Mouse (Mus musculus) kidney, postnatal 14 days (tissue): ENCODE data around the gene Cggbp1.
A peak's percentile ranks its signal among the peaks of the same experiment; 100 is the strongest.

Experiments
- DNase-seq: peaks from one replicate; pipeline ENCODE4 v3.0.0; 2022; ENCODE audit warnings: mixed read lengths

Gene Cggbp1

DNA sequence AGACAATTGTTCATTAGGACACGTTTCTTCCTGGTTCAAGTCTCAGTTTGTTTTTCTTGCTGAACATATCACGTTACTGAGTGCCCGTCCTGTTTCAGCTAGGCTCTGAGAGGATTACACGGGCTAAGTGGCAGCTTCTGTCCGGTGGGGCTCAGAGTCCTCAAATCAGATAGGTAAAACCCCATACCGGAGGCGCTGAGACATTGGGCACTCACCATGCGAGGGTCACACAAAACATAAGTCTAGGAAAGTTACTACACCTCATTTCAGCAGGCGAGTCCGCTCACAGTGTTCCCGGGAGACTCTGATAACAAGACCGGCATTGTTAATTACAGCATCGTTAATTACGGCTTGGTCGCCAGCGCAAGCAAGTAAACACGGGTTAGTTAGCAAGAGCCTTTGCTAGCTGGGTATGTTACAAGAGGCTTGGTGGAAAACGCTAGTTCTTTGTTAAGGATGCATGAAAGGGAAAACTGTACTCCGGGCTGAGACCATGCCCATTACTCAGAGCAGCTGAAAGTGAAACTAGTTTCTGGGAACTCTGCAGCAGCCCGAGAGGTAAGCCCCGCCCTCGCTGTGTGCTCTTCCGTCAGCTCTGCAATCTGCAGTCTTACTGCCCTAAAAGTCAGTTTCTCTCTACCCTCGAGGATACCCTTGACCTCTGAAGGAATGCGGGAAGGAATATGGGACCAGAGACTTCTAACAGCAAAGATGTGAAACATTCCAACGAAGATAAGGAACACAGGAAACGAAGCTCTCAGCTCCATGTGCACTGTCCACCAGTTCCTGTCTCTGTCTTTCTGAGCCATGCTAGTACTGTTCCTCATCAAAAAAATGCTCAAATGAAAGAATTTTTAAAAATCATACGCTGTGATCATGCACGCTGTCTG, 21.9 kb downstream of the Cggbp1 start:
- peak; percentile 75 for DNase-seq

DNA sequence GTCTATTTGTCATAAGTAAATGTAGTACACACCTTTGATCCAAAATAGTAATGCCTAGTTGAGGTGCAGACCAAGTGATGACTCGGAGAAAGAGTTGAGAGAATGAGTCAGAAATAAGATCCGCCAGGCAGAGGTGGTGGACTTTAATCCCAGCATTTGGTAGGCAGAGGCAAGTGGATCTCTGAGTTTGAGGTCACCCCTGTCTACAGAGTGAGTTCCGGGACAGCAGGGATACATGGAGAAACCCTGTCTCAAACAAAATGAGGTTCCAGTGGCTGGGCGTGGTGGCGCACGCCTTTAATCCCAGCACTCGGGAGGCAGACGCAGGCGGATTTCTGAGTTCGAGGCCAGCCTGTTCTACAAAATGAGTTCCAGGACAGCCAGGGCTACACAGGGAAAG, 23.6 kb downstream of the Cggbp1 start:
- no peak for DNase-seq

DNA sequence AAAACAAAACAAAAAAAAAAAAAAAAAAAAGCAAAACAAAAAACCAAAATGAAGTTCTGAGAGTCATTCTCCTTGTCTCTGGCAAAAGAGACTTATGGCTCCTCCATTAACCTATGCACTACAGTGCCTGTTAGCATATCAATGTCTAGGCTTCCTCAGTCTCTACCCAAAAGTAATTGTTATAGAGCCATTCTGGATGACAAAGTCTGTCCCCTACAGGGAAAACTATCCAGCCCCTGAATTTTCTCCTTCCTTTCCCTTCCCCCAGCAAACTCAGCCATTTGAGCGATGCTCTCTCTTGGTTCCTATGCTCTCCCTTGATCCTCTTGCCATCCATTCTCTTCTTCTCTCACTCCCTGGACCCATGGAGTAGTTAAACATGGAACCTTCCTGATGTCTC, 24.0 kb downstream of the Cggbp1 start:
- no peak for DNase-seq

DNA sequence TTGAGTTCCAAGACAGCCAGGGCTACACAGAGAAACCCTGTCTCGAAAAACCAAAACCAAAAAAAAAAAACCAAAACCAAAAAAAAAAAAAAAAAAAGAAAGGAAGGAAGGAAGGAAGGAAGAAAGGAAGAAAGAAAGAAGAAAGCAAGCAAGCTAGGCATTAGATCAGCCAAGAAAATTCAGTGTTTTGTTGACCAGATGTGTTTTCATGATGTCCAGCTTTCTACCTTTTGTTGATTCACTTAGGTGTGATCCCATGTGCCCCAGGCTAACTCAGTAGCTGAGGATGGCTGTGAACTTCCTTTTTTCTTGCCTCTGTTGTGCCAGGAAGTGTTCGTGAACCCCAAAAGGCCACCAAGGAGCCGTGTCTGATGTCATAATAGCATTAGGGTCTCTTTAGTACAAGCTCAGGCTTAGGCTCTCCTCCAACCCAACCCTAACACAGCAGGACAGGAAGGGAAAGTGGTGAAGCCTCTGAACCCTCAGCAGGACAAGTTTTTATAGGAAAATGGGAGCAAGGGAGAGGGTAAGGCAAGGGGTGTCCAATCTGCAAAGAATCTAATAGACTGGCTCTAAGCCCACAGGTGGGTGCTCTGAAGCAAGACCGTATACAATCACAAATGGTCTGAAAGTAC, 25.0 kb downstream of the Cggbp1 start:
- no peak for DNase-seq

DNA sequence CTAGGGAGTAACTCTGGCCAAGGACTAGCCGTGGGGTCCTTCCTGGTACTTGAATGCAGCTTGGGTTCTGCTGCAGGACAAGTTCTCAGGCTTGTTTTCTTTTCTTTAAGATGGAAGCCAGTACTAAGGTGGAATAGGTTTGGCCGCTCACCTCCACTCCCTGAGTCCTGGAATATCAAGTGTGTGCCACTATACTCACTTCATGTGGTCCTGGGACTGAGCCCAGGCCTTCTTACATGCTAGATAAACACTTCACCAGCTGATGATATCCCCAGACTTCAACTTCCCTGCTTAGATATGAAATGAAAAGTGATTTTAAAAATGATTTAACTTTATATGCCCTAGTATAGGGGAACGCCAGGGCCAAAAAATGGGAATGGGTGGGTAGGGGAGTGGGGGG, 25.5 kb downstream of the Cggbp1 start:
- DNase-seq, result no peak

DNA sequence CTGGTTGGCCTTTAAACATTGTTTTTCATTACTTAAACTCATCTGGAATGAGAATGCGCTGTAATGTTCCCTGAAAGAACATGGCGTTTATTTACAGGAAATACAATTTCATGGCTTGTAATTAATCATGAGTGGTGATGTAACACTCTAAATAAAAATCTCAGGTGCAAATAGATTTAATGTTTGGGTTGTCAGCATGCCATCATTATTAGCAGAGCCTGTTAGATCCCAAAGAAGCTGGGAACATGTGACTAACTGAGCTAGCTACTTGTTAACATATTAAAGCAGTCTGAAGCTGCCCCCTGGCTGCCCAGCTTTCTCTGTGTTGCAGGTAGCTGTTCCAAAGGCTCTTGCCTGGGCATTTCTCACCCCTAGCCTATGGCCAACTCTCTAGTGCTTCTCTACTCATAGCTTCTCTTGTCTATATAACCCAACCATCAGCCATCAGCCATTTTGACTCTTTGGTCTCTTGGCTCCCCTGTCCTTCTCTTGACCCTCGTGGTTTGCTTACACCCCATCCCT, 26.9 kb downstream of the Cggbp1 start:
- no peak for DNase-seq

DNA sequence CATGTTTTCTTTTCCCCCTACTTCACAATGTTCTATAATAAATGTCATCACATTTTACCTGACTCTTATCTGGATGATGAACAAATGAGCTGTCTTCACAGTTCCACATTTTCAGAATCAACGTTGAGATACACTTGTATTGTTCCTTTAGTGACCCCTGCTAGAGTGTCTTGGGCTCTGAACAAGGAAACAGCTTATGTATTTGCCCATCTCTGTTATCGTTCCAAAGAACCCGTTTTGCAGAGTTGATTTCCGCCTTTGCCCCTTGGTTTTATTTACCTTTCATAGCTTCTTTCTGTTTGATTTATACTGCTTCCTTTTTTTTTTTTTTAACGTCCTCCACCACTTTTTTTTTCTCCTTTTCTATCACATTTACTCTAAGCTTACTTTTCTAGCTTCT, 27.9 kb downstream of the Cggbp1 start:
- no peak for DNase-seq

DNA sequence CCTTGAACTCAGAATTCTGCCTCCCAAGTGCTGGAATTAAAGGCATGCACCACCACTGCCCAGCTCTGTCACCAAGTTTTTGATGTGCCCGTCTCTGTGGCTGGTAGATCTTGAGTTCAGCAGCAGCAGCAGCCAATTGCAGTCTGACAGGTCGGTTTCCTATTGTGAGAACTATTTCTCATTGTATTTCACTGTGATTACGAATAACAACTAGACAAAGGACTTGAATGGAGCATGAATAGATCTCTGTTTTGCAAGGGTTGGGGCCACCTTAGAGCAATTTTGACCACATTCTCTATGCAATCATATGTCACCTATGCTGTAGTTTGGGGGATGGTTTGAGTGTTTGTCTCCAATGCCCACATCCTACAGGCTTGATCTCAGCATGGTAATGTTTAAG, 29.2 kb downstream of the Cggbp1 start:
- DNase-seq, result no peak

DNA sequence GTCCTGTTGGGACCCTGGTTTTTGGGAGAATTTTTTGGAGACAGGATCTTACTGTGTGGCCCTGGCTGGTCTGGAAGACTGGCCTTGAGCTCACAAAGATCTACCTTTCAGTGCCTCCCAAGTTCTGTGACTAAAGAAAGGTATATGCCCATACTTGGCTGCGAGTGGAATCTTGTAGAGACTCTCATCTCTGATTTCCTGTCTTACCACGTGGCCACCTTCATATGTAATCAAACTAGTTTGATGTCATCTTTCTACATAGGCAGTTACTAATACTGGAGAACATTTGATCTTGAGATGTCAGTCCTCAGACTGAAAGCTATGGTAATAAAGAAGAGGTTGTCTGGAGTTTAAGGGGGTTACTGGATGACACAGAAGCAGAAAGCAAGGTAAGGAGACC, 29.6 kb downstream of the Cggbp1 start:
- no peak for DNase-seq

DNA sequence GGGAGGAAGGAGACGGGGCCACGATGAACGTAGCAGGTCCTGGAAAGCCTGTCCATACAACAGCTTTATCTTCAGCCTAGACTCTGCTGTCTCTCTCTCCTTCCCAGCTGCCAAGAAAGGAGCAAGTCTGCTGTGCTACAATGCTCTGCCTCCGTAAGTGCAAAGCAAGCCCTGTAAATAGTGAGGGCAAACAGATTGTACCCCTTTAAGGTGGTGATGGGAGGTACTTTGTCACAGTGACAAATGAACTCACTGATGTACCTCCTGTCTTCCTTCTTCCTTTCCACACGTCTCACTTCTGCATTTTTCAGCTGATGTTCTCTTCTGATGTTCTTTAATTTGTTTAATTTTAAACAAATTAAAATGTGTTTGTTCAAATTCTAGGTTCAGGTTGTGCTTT, 32.1 kb downstream of the Cggbp1 start:
- DNase-seq, result no peak

DNA sequence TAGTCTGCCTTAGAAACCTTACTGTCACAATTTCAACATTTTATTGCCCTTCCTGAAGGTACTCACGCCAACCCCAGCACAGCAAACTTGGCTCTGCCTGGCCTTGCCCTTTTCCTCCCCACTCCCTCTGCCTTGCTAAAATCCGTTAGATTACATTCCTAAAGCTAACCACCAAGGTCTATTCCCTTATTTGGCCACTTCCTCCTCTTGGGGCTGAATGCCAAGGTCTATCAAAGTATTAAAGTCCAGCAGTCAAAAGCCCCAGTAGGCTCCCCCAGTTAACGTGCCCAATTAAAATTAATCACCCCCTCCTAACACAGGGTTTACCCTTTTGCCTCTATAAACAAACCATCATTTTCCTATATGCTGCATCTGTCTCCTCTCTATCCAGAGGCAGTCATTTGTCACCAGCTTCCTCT, 32.6 kb downstream of the Cggbp1 start:
- peak; percentile 13 for DNase-seq

DNA sequence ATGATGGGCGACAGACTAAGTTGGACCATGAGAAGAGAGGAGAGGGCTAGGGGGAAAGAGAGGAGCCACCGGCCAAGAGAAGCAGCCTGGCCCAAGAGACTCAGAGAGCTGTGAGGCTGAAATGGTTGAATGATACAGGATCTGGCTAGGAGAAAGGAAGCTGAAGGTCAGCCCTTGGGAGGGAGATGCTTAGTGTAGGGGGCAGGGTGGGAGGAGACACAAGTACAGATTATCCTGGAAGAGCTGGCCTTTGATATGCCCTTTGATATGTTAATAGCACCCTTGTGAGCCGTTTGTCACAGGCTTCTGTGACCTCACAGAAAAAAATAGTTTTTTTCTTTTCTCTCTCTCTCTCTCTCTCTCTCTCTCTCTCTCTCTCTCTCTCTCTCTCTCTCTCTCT, 33.3 kb downstream of the Cggbp1 start:
- no peak for DNase-seq

DNA sequence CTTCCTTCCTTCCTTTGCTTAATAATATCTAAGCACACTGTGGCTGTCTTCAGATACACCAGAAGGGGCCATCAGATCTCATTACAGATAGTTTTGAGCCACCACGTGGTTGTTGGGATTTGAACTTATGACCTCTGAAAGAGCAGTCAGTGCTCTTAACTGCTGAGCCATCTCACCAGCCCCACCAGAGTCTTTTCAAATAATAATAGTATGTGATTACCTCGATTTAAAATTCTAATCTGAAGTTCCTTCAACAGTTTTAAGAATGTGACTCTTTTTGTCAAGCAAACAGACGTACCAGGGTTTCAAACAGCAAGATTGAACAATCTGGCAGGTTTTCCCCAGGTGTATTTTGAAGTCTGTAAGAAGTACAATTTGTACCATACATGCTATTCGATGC, 33.8 kb downstream of the Cggbp1 start:
- no peak for DNase-seq

DNA sequence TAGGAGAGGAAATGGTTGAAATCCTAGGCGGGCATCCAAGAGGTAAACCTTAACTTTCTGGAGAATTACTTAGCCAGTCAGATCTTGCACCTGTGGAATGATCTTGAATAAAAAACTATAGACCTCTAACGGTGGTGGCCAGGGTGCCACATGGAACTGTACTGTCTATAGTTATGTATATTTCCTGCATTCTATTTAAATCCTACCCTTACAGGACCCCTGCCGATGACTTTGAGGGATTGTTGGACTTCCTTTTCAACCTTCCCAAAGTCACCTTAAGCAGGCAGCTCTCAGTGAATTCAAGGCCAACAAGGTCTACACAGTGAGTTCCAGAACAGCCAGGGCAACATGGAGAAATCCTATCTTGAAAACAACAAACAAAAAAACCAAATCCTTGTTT, 37.7 kb downstream of the Cggbp1 start:
- no peak for DNase-seq

DNA sequence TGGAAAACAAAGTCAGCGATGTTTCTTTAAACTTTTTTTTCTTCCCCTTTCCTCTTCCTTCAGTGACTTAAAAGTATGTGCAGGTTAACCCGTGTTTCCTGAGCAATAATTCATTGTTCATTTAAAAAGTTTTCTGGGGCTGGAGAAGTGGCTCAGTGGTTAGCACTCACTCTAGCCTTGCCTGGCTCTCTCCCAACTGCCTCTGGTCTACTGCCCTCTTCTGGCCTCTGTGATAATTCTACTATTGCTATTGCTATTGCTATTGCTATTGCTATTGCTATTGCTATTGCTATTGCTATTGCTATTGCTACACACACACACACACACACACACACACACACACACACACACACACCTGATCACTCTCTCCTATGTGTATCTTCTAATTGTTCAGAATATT, 47.3 kb downstream of the Cggbp1 start:
- peak; percentile 20 for DNase-seq

DNA sequence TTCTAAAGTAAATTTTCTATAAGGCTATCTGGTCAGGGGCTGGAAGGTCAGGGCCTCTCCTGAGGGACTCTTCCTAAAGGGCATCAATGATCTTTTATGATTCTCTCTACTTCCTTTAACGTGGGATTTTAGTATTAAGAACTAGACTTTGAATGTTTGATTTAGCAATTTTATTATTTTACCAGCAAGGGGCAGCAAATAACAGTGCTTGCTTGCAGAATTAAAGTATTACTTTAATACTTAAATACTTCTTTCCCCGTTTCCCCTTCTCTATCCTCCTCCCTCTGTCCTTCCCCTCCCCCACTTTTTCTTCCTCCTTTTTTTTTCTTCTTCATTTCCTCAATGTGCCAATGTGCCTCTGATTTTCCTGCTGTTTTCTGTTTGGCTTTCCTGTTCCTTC, 51.5 kb downstream of the Cggbp1 start:
- DNase-seq, result no peak

DNA sequence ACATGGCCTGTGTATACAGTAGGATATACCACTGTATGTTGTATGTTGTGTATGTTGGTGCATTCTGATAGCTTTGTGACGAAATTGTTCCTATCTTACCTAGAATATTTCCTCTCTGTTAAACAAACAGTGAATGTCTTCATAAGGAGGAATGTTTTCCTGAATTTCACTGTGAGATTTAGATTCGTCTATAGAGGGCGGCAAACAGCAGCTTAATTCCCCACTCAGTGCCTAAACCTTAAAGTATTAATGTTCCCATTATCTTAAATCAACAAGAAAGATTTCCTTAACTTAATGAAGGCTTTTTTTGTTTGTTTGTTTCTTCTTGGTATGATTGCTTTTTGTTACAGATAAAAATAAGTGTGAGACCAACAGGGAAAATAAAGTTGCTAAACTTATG, 55.3 kb downstream of the Cggbp1 start:
- DNase-seq, result peak; percentile 19

DNA sequence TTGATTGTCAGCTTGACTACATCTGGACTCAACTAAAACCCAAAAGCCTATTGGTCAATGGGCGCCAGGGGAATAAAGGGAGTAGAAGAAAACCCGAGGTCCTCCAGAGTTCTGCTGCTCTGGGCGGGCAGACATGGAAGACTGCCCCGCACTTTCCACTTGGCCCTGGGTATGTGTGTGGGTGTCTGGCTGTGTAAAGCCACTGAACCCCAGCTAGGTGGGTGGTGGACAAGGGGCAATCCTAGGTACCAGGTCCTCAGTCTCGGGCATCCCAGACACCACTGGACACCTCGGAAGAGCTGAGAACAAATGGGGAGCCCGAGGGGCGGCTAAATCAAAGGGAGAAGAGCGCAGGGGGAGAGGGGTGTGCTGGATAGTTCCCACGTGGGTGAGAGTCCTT, 57.0 kb downstream of the Cggbp1 start:
- DNase-seq, result no peak
